Mouse (Mus musculus) liver, embryonic 13.5 days (tissue): Measurements from ENCODE around the gene 6030458C11Rik. TPM values are rescaled to one million over a fixed set of nuclear protein-coding genes. Genes with fewer than 3 reads are reported as not detected.

Experiments
- microRNA-seq: library from miRNA; unstranded; fragments of <30 nt; microRNA quantifications from one replicate; pipeline ENCODE4, GENCODE M21; 2016
- polyA plus RNA-seq: library from polyadenylated mRNA; unstranded; fragments of >200 nt; fragmentation: Nextera tagmentation; extraction: Ambion mirVana; gene quantifications from 2 replicates; pipeline ENCODE4 v1.2.1, GENCODE M21; 2015

The 6030458C11Rik gene
- polyA plus RNA-seq, 1 experiment from 2014 or later = 32.4 TPM

Small RNA genes within 50 kb of the gene (microRNA-seq; reads per million reads assigned to microRNA genes)
- gene Gm47288 = not detected

Other genes starting within 250 kb of the 6030458C11Rik start
- gene Pdzd2, start 84.7 kb downstream of the 6030458C11Rik start, polyA plus RNA-seq = 1.4 and 1.5 TPM in 2 replicates
- gene Drosha, start 166 bp upstream of the 6030458C11Rik start, polyA plus RNA-seq = 14.3 and 20.4 TPM in 2 replicates